Mouse (Mus musculus): ENCODE results near the gene Mlycd.

- TF ChIP-seq CTCF (IDR thresholded peaks at IDR 0.05; ENCODE audit: low read depth, low read length) = no peak
- TF ChIP-seq POLR2A (IDR thresholded peaks at IDR 0.05; ENCODE audit: borderline replicate concordance, low read depth, low read length) = no peak
Observed at GRCm38 (mm10) chr8:119442013-119442412, 47.3 kb downstream of the Mlycd start.
